Comparison of ENCODE assay signal across 12 mouse cellular contexts in the genomic region with DNA sequence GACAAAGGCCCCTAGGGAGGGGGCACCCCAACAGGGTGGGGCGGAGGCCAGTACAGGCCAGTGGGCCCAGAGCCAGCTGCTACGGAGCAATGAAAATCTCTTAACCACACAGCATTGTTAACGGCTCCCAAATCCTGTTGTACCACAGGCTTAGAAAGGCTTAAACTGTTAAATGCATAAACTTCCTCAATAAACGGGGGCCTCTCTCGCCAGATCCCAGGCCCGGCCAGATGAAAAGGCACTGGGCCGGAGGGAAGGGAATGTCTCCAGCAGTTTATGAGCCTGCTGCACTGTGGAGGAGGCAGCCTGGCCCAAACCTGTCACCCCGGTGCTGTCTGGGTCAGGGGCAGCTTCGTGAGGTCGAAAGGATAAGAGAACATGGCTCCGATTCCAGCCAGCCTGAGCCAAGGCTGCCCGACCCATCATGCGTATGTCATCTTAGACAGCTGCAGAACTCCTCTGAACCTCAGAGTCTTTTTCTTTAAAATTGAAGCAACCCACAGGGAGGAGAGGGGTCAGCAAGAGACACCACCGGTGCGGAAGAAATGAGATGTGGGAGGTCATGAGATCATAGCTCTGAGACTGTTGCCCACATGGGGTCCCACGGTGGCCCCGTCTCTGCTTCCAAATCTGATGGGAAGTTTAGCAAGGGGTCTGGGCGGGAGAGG.
DNase-seq lines count a peak whose midpoint lies in the region; ATAC-seq lines count a peak whose summit lies in the region.
"Had no signal": no experiment of that assay in that cellular context is flagged by ENCODE, and none has a peak within 500 bp of the region (broad histone marks: within the 10 kb centered on the region; RNA-seq: fewer than 3 reads in every experiment).

No protein-coding gene starts in this region.

- H3K4me2 ChIP-seq in kidney, embryonic 16.5 days (replicated peaks; ENCODE audit: low read depth, low read length), result no peak overlapping the region
- no peak overlapping the region for H3K4me2 ChIP-seq in embryonic facial prominence, embryonic 14.5 days (ENCODE audit: low read depth, low read length)
- H3K4me2 ChIP-seq in intestine, embryonic 14.5 days (ENCODE audit: low read length), result no peak overlapping the region
- H3K4me2 ChIP-seq in neural tube, embryonic 13.5 days, result no peak overlapping the region
- H3K4me2 ChIP-seq: neural tube, embryonic 12.5 days had no signal

- DNase-seq in kidney, postnatal 36 days, result no peak
- peak; percentile 78 for DNase-seq in embryonic facial prominence, embryonic 14.5 days (ENCODE audit: low spot score)
- DNase-seq in intestine, embryonic 14.5 days (ENCODE audit: low spot score), result peak; percentile 71
- no peak for DNase-seq in layer of hippocampus, adult 8-10 months (ENCODE audit: low spot score in 2 of 2)
- DNase-seq in T-cell, adult 2 months (ENCODE audit: low spot score), result no peak
- no peak for DNase-seq in heart, adult 18-20 months
- DNase-seq: cerebellum, adult 9-11 months; gastrocnemius, postnatal 10 days had no signal

- peak overlapping the region; percentile 76 for H3K27ac ChIP-seq in kidney, embryonic 16.5 days (ENCODE audit: low read length)
- H3K27ac ChIP-seq in embryonic facial prominence, embryonic 14.5 days (replicated peaks; ENCODE audit: low read depth, low read length), result peak overlapping the region; percentile 24
- H3K27ac ChIP-seq in intestine, embryonic 14.5 days (ENCODE audit: low read depth), result peak overlapping the region; percentile 57
- H3K27ac ChIP-seq in neural tube, embryonic 13.5 days (replicated peaks), result peak overlapping the region; percentile 74
- H3K27ac ChIP-seq: neural tube, embryonic 12.5 days had no signal

- H3K9me3 ChIP-seq in kidney, embryonic 16.5 days (ENCODE audit: low read length), result no peaks in the 10 kb centered on the region
- H3K9me3 ChIP-seq in embryonic facial prominence, embryonic 14.5 days (ENCODE audit: control insufficient read depth, low read length), result no peaks in the 10 kb centered on the region
- no peaks in the 10 kb centered on the region for H3K9me3 ChIP-seq in intestine, embryonic 14.5 days (ENCODE audit: control insufficient read depth, low read length)
- no peaks in the 10 kb centered on the region for H3K9me3 ChIP-seq in neural tube, embryonic 13.5 days
- H3K9me3 ChIP-seq: G1E; neural tube, embryonic 12.5 days had no signal

- no peak; the same call in 1 of the 2 replicates for ATAC-seq in kidney, embryonic 16.5 days (ENCODE audit: low FRiP score, low TSS enrichment)
- ATAC-seq in embryonic facial prominence, embryonic 14.5 days (ENCODE audit: low read depth), result peak; percentile 76
- ATAC-seq in intestine, embryonic 14.5 days (replicated peaks; ENCODE audit: low FRiP score, low TSS enrichment, low read depth), result peak; percentile 25; the same call in 1 of the 2 replicates
- no peak for ATAC-seq in neural tube, embryonic 13.5 days (ENCODE audit: low read depth)

- no peaks in the 10 kb centered on the region for H3K36me3 ChIP-seq in kidney, embryonic 16.5 days (ENCODE audit: insufficient read depth, low read length)
- peaks cover 6% of the 10 kb centered on the region; the same call in 1 of the 2 replicates for H3K36me3 ChIP-seq in embryonic facial prominence, embryonic 14.5 days (ENCODE audit: control insufficient read depth, insufficient read depth, low read length)
- 0 out of 2 replicates have a peak, but pooled peaks cover 6% of the 10 kb centered on the region for H3K36me3 ChIP-seq in intestine, embryonic 14.5 days (ENCODE audit: control insufficient read depth, insufficient read depth, low read length)
- H3K36me3 ChIP-seq in neural tube, embryonic 13.5 days, result 0 out of 2 replicates have a peak, but pooled peaks cover 5% of the 10 kb centered on the region
- H3K36me3 ChIP-seq: G1E had no signal

- no peak overlapping the region for H3K4me3 ChIP-seq in kidney, embryonic 16.5 days (ENCODE audit: low read length)
- no peak overlapping the region for H3K4me3 ChIP-seq in embryonic facial prominence, embryonic 14.5 days (ENCODE audit: low read depth, low read length)
- H3K4me3 ChIP-seq in intestine, embryonic 14.5 days (ENCODE audit: low read depth, low read length), result no peak overlapping the region
- no peak overlapping the region for H3K4me3 ChIP-seq in neural tube, embryonic 13.5 days
- H3K4me3 ChIP-seq: neural tube, embryonic 12.5 days had no signal

- peaks cover 55% of the 10 kb centered on the region for H3K4me1 ChIP-seq in kidney, embryonic 16.5 days (ENCODE audit: insufficient read depth, low read length)
- H3K4me1 ChIP-seq in embryonic facial prominence, embryonic 14.5 days (ENCODE audit: control insufficient read depth, insufficient read depth, low read length), result peaks cover 21% of the 10 kb centered on the region
- peaks cover 37% of the 10 kb centered on the region for H3K4me1 ChIP-seq in intestine, embryonic 14.5 days (replicated peaks; ENCODE audit: control insufficient read depth, insufficient read depth, low read length)
- peaks cover 72% of the 10 kb centered on the region for H3K4me1 ChIP-seq in neural tube, embryonic 13.5 days (replicated peaks)

- no peaks in the 10 kb centered on the region for H3K27me3 ChIP-seq in kidney, embryonic 16.5 days (ENCODE audit: insufficient read depth, low read length)
- no peaks in the 10 kb centered on the region for H3K27me3 ChIP-seq in embryonic facial prominence, embryonic 14.5 days (replicated peaks; ENCODE audit: control insufficient read depth, insufficient read depth, low read length)
- H3K27me3 ChIP-seq in intestine, embryonic 14.5 days (replicated peaks; ENCODE audit: control insufficient read depth, insufficient read depth, low read length), result no peaks in the 10 kb centered on the region
- H3K27me3 ChIP-seq in neural tube, embryonic 13.5 days, result no peaks in the 10 kb centered on the region
- H3K27me3 ChIP-seq: neural tube, embryonic 12.5 days had no signal

- WGBS in kidney, embryonic 16.5 days, result 22% methylated on average over 18 of the region's 18 CpGs
- WGBS in embryonic facial prominence, embryonic 14.5 days, result 33% methylated on average over 18 of the region's 18 CpGs
- WGBS in intestine, embryonic 14.5 days, result 29% methylated on average over 18 of the region's 18 CpGs
- WGBS in neural tube, embryonic 13.5 days, result 17% methylated on average over 18 of the region's 18 CpGs

- peak overlapping the region; percentile 49 for H3K9ac ChIP-seq in kidney, embryonic 16.5 days (replicated peaks; ENCODE audit: low read length)
- no peak overlapping the region for H3K9ac ChIP-seq in embryonic facial prominence, embryonic 14.5 days (ENCODE audit: low read depth, low read length)
- no peak overlapping the region for H3K9ac ChIP-seq in intestine, embryonic 14.5 days (ENCODE audit: low read length)
- 0 out of 2 replicates have a peak overlapping the region, but pooled peaks have one; percentile 45 for H3K9ac ChIP-seq in neural tube, embryonic 13.5 days
- H3K9ac ChIP-seq: neural tube, embryonic 12.5 days had no signal

Comparison
In these comparisons a context has a peak if more than half of its experiments do, and no peak if none do; other contexts are left out.
1. ATAC-seq: peak in embryonic facial prominence, embryonic 14.5 days (single experiment) and intestine, embryonic 14.5 days (single experiment); none in kidney, embryonic 16.5 days (single experiment) and neural tube, embryonic 13.5 days (single experiment).
2. H3K27ac ChIP-seq: peak in every context shown above with its lines; median percentile 76 in kidney, embryonic 16.5 days; 74 in neural tube, embryonic 13.5 days; 57 in intestine, embryonic 14.5 days; 24 in embryonic facial prominence, embryonic 14.5 days.
3. H3K9ac ChIP-seq: peak in kidney, embryonic 16.5 days (single experiment) and neural tube, embryonic 13.5 days (single experiment); none in embryonic facial prominence, embryonic 14.5 days (single experiment) and intestine, embryonic 14.5 days (single experiment).
4. DNase-seq: peak in embryonic facial prominence, embryonic 14.5 days (single experiment) and intestine, embryonic 14.5 days (single experiment); none in kidney, postnatal 36 days (0 of 2), layer of hippocampus, adult 8-10 months (0 of 2), T-cell, adult 2 months (single experiment) and heart, adult 18-20 months (0 of 2).